Mouse (Mus musculus): ENCODE results near the gene Shc2. TPM values are rescaled to one million over a fixed set of nuclear protein-coding genes. Genes with fewer than 3 reads are reported as not detected.

The Shc2 gene
- polyA plus RNA-seq, 1 experiment from 2014 or later, result 1.2 TPM

GRCm38 (mm10) chr10:79633006-79633777, 4.5 kb downstream of the Shc2 start:
- no peak for ATAC-seq
- no peaks in the 10 kb centered on the region for H3K9me3 ChIP-seq (replicated peaks)
- H3K4me3 ChIP-seq, result no peak overlapping the region
- H3K4me2 ChIP-seq, result no peak overlapping the region
- 62% methylated on average over 17 of the region's 17 CpGs for WGBS (ENCODE audit: insufficient replicate concordance)
- no peaks in the 10 kb centered on the region for H3K36me3 ChIP-seq
- no peaks in the 10 kb centered on the region for H3K4me1 ChIP-seq
- H3K27ac ChIP-seq, result no peak overlapping the region
- H3K27me3 ChIP-seq (replicated peaks), result peaks cover 40% of the 10 kb centered on the region
- no peak overlapping the region for H3K9ac ChIP-seq

- no peaks in the 10 kb centered on the region for H3K36me3 ChIP-seq
- H3K4me3 ChIP-seq, result no peak overlapping the region
- H3K4me1 ChIP-seq, result no peaks in the 10 kb centered on the region
- no peak overlapping the region for H3K27ac ChIP-seq
- H3K9ac ChIP-seq, result no peak overlapping the region
- H3K27me3 ChIP-seq (replicated peaks), result peaks cover 22% of the 10 kb centered on the region
- H3K4me2 ChIP-seq, result no peak overlapping the region
- WGBS (ENCODE audit: insufficient replicate concordance), result 71% methylated on average over 4 of the region's 4 CpGs
- ATAC-seq, result no peak
- H3K9me3 ChIP-seq (replicated peaks), result no peaks in the 10 kb centered on the region
Measured at GRCm38 (mm10) chr10:79631432-79631831, 6.3 kb downstream of the Shc2 start.

- Histone ChIP-seq H3K9ac (no peak overlapping the region), H3K27me3 (replicated peaks) (peaks cover 8% of the 10 kb centered on the region), H3K4me3 (no peak overlapping the region), H3K9me3 (replicated peaks) (no peaks in the 10 kb centered on the region), H3K27ac (no peak overlapping the region), H3K4me2 (no peak overlapping the region), H3K4me1 (no peaks in the 10 kb centered on the region), H3K36me3 (no peaks in the 10 kb centered on the region)
- 69% methylated on average over 5 of the region's 5 CpGs for WGBS (ENCODE audit: insufficient replicate concordance)
- ATAC-seq, result no peak
Measured at GRCm38 (mm10) chr10:79628377-79628776, 9.3 kb downstream of the Shc2 start.

- no peaks in the 10 kb centered on the region for H3K36me3 ChIP-seq
- ATAC-seq, result no peak
- H3K9ac ChIP-seq, result no peak overlapping the region
- H3K9me3 ChIP-seq (replicated peaks), result no peaks in the 10 kb centered on the region
- WGBS (ENCODE audit: insufficient replicate concordance), result 66% methylated on average over 10 of the region's 10 CpGs
- no peak overlapping the region for H3K4me2 ChIP-seq
- no peaks in the 10 kb centered on the region for H3K4me1 ChIP-seq
- H3K27me3 ChIP-seq (replicated peaks), result peaks cover 11% of the 10 kb centered on the region; the same call in 1 of the 2 replicates
- no peak overlapping the region for H3K27ac ChIP-seq
- no peak overlapping the region for H3K4me3 ChIP-seq
Measured at GRCm38 (mm10) chr10:79626156-79626555, 11.6 kb downstream of the Shc2 start.

- ATAC-seq, result no peak
- Histone ChIP-seq H3K4me2 (no peak overlapping the region), H3K27ac (no peak overlapping the region), H3K36me3 (no peaks in the 10 kb centered on the region), H3K9ac (no peak overlapping the region), H3K27me3 (replicated peaks) (peaks cover 11% of the 10 kb centered on the region; the same call in 1 of the 2 replicates), H3K9me3 (replicated peaks) (no peaks in the 10 kb centered on the region), H3K4me1 (no peaks in the 10 kb centered on the region), H3K4me3 (no peak overlapping the region)
- 66% methylated on average over 9 of the region's 9 CpGs for WGBS (ENCODE audit: insufficient replicate concordance)
Measured at GRCm38 (mm10) chr10:79625398-79625797, 12.3 kb downstream of the Shc2 start.

GRCm38 (mm10) chr10:79623950-79624349, 13.8 kb downstream of the Shc2 start:
- no peak overlapping the region for H3K9ac ChIP-seq
- H3K4me1 ChIP-seq, result no peaks in the 10 kb centered on the region
- no peak overlapping the region for H3K4me2 ChIP-seq
- 61% methylated on average over 12 of the region's 12 CpGs for whole genome bisulfite sequencing (ENCODE audit: insufficient replicate concordance)
- no peaks in the 10 kb centered on the region for H3K36me3 ChIP-seq
- peaks cover 11% of the 10 kb centered on the region; the same call in 1 of the 2 replicates for H3K27me3 ChIP-seq (replicated peaks)
- no peak overlapping the region for H3K27ac ChIP-seq
- no peaks in the 10 kb centered on the region for H3K9me3 ChIP-seq (replicated peaks)
- no peak for ATAC-seq
- no peak overlapping the region for H3K4me3 ChIP-seq

- Histone ChIP-seq H3K9me3 (replicated peaks) (no peaks in the 10 kb centered on the region), H3K36me3 (no peaks in the 10 kb centered on the region), H3K4me1 (peaks cover 20% of the 10 kb centered on the region), H3K4me3 (no peak overlapping the region), H3K9ac (no peak overlapping the region), H3K4me2 (no peak overlapping the region), H3K27me3 (replicated peaks) (peaks cover 40% of the 10 kb centered on the region), H3K27ac (no peak overlapping the region)
- ATAC-seq, result no peak
- 71% methylated on average over 5 of the region's 5 CpGs for WGBS (ENCODE audit: insufficient replicate concordance)
Measured at GRCm38 (mm10) chr10:79616376-79616775, 21.3 kb downstream of the Shc2 start.

GRCm38 (mm10) chr10:79615860-79616259, 21.9 kb downstream of the Shc2 start:
- peaks cover 20% of the 10 kb centered on the region for H3K4me1 ChIP-seq
- peaks cover 45% of the 10 kb centered on the region for H3K27me3 ChIP-seq (replicated peaks)
- no peak overlapping the region for H3K4me3 ChIP-seq
- no peak overlapping the region for H3K9ac ChIP-seq
- ATAC-seq, result no peak
- WGBS (ENCODE audit: insufficient replicate concordance), result 20% methylated on average over 8 of the region's 8 CpGs
- no peaks in the 10 kb centered on the region for H3K36me3 ChIP-seq
- H3K27ac ChIP-seq, result no peak overlapping the region
- H3K4me2 ChIP-seq, result no peak overlapping the region
- no peaks in the 10 kb centered on the region for H3K9me3 ChIP-seq (replicated peaks)

GRCm38 (mm10) chr10:79614305-79614643, 23.4 kb downstream of the Shc2 start:
- ATAC-seq, result no peak
- peak overlapping the region; percentile 59 for H3K4me3 ChIP-seq
- H3K27ac ChIP-seq, result no peak overlapping the region
- 80% methylated on average over 1 of the region's 1 CpGs for WGBS (ENCODE audit: insufficient replicate concordance)
- H3K9me3 ChIP-seq (replicated peaks), result no peaks in the 10 kb centered on the region
- no peak overlapping the region for H3K9ac ChIP-seq
- no peaks in the 10 kb centered on the region for H3K36me3 ChIP-seq
- peaks cover 20% of the 10 kb centered on the region for H3K4me1 ChIP-seq
- peak overlapping the region; percentile 87 for H3K4me2 ChIP-seq
- H3K27me3 ChIP-seq (replicated peaks), result peaks cover 59% of the 10 kb centered on the region

- H3K27ac ChIP-seq, result no peak within 1 kb of the TSS
- WGBS (ENCODE audit: insufficient replicate concordance), result 1% methylated on average over 60 of the region's 60 CpGs
- peak within 1 kb of the TSS; percentile 60 for H3K9ac ChIP-seq
- ATAC-seq, result peak; percentile 75
- H3K27me3 ChIP-seq (replicated peaks), result peaks cover 61% of the 10 kb centered on the region
- H3K4me1 ChIP-seq, result peaks cover 20% of the 10 kb centered on the region
- H3K36me3 ChIP-seq, result no peaks in the 10 kb centered on the region
- peak within 1 kb of the TSS; percentile 87 for H3K4me2 ChIP-seq
- H3K4me3 ChIP-seq, result peak within 1 kb of the TSS; percentile 59
- no peaks in the 10 kb centered on the region for H3K9me3 ChIP-seq (replicated peaks)
Measured at GRCm38 (mm10) chr10:79613578-79614304, 24.0 kb downstream of the Shc2 start, which contains the start of gene C2cd4c. Gene C2cd4c, minus strand, starts transcription at chr10:79614025.

- Histone ChIP-seq H3K27ac (no peak overlapping the region), H3K4me1 (peaks cover 24% of the 10 kb centered on the region), H3K36me3 (no peaks in the 10 kb centered on the region), H3K9ac (no peak overlapping the region), H3K4me3 (no peak overlapping the region), H3K4me2 (no peak overlapping the region; the same call in 1 of the 2 replicates), H3K27me3 (replicated peaks) (peaks cover 65% of the 10 kb centered on the region), H3K9me3 (replicated peaks) (no peaks in the 10 kb centered on the region)
- WGBS (ENCODE audit: insufficient replicate concordance), result 15% methylated on average over 51 of the region's 51 CpGs
- no peak for ATAC-seq
Measured at GRCm38 (mm10) chr10:79612192-79613135, 25.3 kb downstream of the Shc2 start.

Measured in liver, embryonic 12.5 days (tissue).